Mouse (Mus musculus): ENCODE data around the gene Ankrd52. TPM values are rescaled to one million over a fixed set of nuclear protein-coding genes. Genes with fewer than 3 reads are reported as not detected.
"Not testable (repeated sequence)": the region's sequence is repeated elsewhere in the genome, so short reads cannot be mapped to it uniquely, and the experiment has no call there.

Ankrd52 gene
- 11.3 and 13.2 TPM in 2 replicates for polyA plus RNA-seq (2015; fragmentation: Nextera tagmentation; extraction: Ambion mirVana)

GRCm38 (mm10) chr10:128376455-128377211 lies at the start of gene Ankrd52:
Gene Ankrd52 (plus strand): TSS chr10:128377115.
- peaks cover 24% of the 10 kb centered on the region for H3K4me1 ChIP-seq (replicated peaks; ENCODE audit: control insufficient read depth, insufficient read depth, low read length)
- peak; percentile 93 for ATAC-seq
- no peaks in the 10 kb centered on the region for H3K27me3 ChIP-seq (replicated peaks; ENCODE audit: control insufficient read depth, insufficient read depth, low read length)
- WGBS, result under 1% methylated on average over 57 of the region's 73 CpGs
- peak within 1 kb of the TSS; percentile 99 for H3K9ac ChIP-seq (replicated peaks; ENCODE audit: low read depth, low read length)
- H3K9me3 ChIP-seq (ENCODE audit: control insufficient read depth, low read length), result no peaks in the 10 kb centered on the region
- peak within 1 kb of the TSS; percentile 96 for H3K27ac ChIP-seq (ENCODE audit: low read length)
- peak within 1 kb of the TSS; percentile 95 for H3K4me3 ChIP-seq (replicated peaks; ENCODE audit: low read length)
- H3K36me3 ChIP-seq (ENCODE audit: control insufficient read depth, insufficient read depth), result peaks cover 14% of the 10 kb centered on the region
- H3K4me2 ChIP-seq (ENCODE audit: low read length), result peak within 1 kb of the TSS; percentile 82

- ATAC-seq, result no peak
Measured at GRCm38 (mm10) chr10:128327610-128328009, 49.3 kb upstream of the Ankrd52 start.

GRCm38 (mm10) chr10:128332358-128333249 lies 44.3 kb upstream of the Ankrd52 start:
- not testable (repeated sequence) for H3K4me1 ChIP-seq (replicated peaks; ENCODE audit: control insufficient read depth, insufficient read depth, low read length); H3K9ac ChIP-seq (replicated peaks; ENCODE audit: low read depth, low read length); H3K27me3 ChIP-seq (replicated peaks; ENCODE audit: control insufficient read depth, insufficient read depth, low read length); H3K27ac ChIP-seq (ENCODE audit: low read length); ATAC-seq; H3K9me3 ChIP-seq (ENCODE audit: control insufficient read depth, low read length); H3K4me2 ChIP-seq (ENCODE audit: low read length); H3K36me3 ChIP-seq (ENCODE audit: control insufficient read depth, insufficient read depth); H3K4me3 ChIP-seq (replicated peaks; ENCODE audit: low read length)
- 78% methylated on average over 6 of the region's 6 CpGs for WGBS

More at GRCm38 (mm10) chr10:128327610-128328009, 49.3 kb upstream of the Ankrd52 start:
- Histone ChIP-seq H3K36me3 (ENCODE audit: control insufficient read depth, insufficient read depth) (peaks cover 24% of the 10 kb centered on the region), H3K4me3 (replicated peaks; ENCODE audit: low read length) (no peak overlapping the region), H3K4me1 (replicated peaks; ENCODE audit: control insufficient read depth, insufficient read depth, low read length) (peaks cover 15% of the 10 kb centered on the region), H3K9ac (replicated peaks; ENCODE audit: low read depth, low read length) (no peak overlapping the region), H3K9me3 (ENCODE audit: control insufficient read depth, low read length) (no peaks in the 10 kb centered on the region), H3K4me2 (ENCODE audit: low read length) (no peak overlapping the region), H3K27me3 (replicated peaks; ENCODE audit: control insufficient read depth, insufficient read depth, low read length) (no peaks in the 10 kb centered on the region), H3K27ac (ENCODE audit: low read length) (no peak overlapping the region)
- WGBS, result 89% methylated on average over 10 of the region's 10 CpGs

GRCm38 (mm10) chr10:128335582-128335981 lies 41.3 kb upstream of the Ankrd52 start:
- no peak overlapping the region for H3K4me3 ChIP-seq (replicated peaks; ENCODE audit: low read length)
- WGBS, result 3% methylated on average over 4 of the region's 4 CpGs
- ATAC-seq, result no peak

GRCm38 (mm10) chr10:128336195-128336594 lies 40.7 kb upstream of the Ankrd52 start:
- no peak for ATAC-seq
- H3K4me3 ChIP-seq (replicated peaks; ENCODE audit: low read length), result no peak overlapping the region
- no peaks in the 10 kb centered on the region for H3K27me3 ChIP-seq (replicated peaks; ENCODE audit: control insufficient read depth, insufficient read depth, low read length)
- no peaks in the 10 kb centered on the region for H3K9me3 ChIP-seq (ENCODE audit: control insufficient read depth, low read length)
- H3K36me3 ChIP-seq (ENCODE audit: control insufficient read depth, insufficient read depth), result no peaks in the 10 kb centered on the region
- H3K9ac ChIP-seq (replicated peaks; ENCODE audit: low read depth, low read length), result no peak overlapping the region
- no peak overlapping the region for H3K27ac ChIP-seq (ENCODE audit: low read length)
- 96% methylated on average over 3 of the region's 3 CpGs for WGBS
- H3K4me1 ChIP-seq (replicated peaks; ENCODE audit: control insufficient read depth, insufficient read depth, low read length), result peaks cover 23% of the 10 kb centered on the region
- H3K4me2 ChIP-seq (ENCODE audit: low read length), result no peak overlapping the region

More at GRCm38 (mm10) chr10:128335582-128335981, 41.3 kb upstream of the Ankrd52 start:
- H3K9me3 ChIP-seq (ENCODE audit: control insufficient read depth, low read length), result no peaks in the 10 kb centered on the region
- H3K27me3 ChIP-seq (replicated peaks; ENCODE audit: control insufficient read depth, insufficient read depth, low read length), result no peaks in the 10 kb centered on the region
- no peaks in the 10 kb centered on the region for H3K36me3 ChIP-seq (ENCODE audit: control insufficient read depth, insufficient read depth)
- no peak overlapping the region for H3K4me2 ChIP-seq (ENCODE audit: low read length)
- no peak overlapping the region for H3K9ac ChIP-seq (replicated peaks; ENCODE audit: low read depth, low read length)
- no peak overlapping the region for H3K27ac ChIP-seq (ENCODE audit: low read length)
- peaks cover 23% of the 10 kb centered on the region for H3K4me1 ChIP-seq (replicated peaks; ENCODE audit: control insufficient read depth, insufficient read depth, low read length)

GRCm38 (mm10) chr10:128336597-128336996 lies 40.3 kb upstream of the Ankrd52 start:
- Histone ChIP-seq H3K36me3 (ENCODE audit: control insufficient read depth, insufficient read depth) (no peaks in the 10 kb centered on the region), H3K27me3 (replicated peaks; ENCODE audit: control insufficient read depth, insufficient read depth, low read length) (no peaks in the 10 kb centered on the region), H3K4me2 (ENCODE audit: low read length) (no peak overlapping the region; the same call in 1 of the 2 replicates), H3K4me1 (replicated peaks; ENCODE audit: control insufficient read depth, insufficient read depth, low read length) (peaks cover 23% of the 10 kb centered on the region), H3K27ac (ENCODE audit: low read length) (no peak overlapping the region), H3K9ac (replicated peaks; ENCODE audit: low read depth, low read length) (no peak overlapping the region; the same call in 1 of the 2 replicates), H3K9me3 (ENCODE audit: control insufficient read depth, low read length) (no peaks in the 10 kb centered on the region), H3K4me3 (replicated peaks; ENCODE audit: low read length) (no peak overlapping the region; the same call in 1 of the 2 replicates)
- no peak for ATAC-seq
- WGBS, result 84% methylated on average over 3 of the region's 3 CpGs

- Histone ChIP-seq H3K4me1 (replicated peaks; ENCODE audit: control insufficient read depth, insufficient read depth, low read length) (peaks cover 23% of the 10 kb centered on the region), H3K4me3 (replicated peaks; ENCODE audit: low read length) (peak within 1 kb of the TSS; percentile 94), H3K27ac (ENCODE audit: low read length) (peak within 1 kb of the TSS; percentile 92), H3K9me3 (ENCODE audit: control insufficient read depth, low read length) (no peaks in the 10 kb centered on the region), H3K4me2 (ENCODE audit: low read length) (peak within 1 kb of the TSS; percentile 96), H3K27me3 (replicated peaks; ENCODE audit: control insufficient read depth, insufficient read depth, low read length) (no peaks in the 10 kb centered on the region), H3K9ac (replicated peaks; ENCODE audit: low read depth, low read length) (peak within 1 kb of the TSS; percentile 94), H3K36me3 (ENCODE audit: control insufficient read depth, insufficient read depth) (no peaks in the 10 kb centered on the region; the same call in 1 of the 2 replicates)
- peak; percentile 99 for ATAC-seq
- WGBS, result under 1% methylated on average over 60 of the region's 61 CpGs
Measured at GRCm38 (mm10) chr10:128337306-128338181, 39.4 kb upstream of the Ankrd52 start, which contains the start of gene Cs. Gene Cs (plus strand): TSS chr10:128337734.

- H3K4me1 ChIP-seq (replicated peaks; ENCODE audit: control insufficient read depth, insufficient read depth, low read length), result peaks cover 23% of the 10 kb centered on the region
- ATAC-seq, result no peak
- peak overlapping the region; percentile 94 for H3K9ac ChIP-seq (replicated peaks; ENCODE audit: low read depth, low read length)
- peak overlapping the region; percentile 93 for H3K4me2 ChIP-seq (ENCODE audit: low read length)
- peak overlapping the region; percentile 92; the same call in 1 of the 2 replicates for H3K27ac ChIP-seq (ENCODE audit: low read length)
- peak overlapping the region; percentile 94 for H3K4me3 ChIP-seq (replicated peaks; ENCODE audit: low read length)
- no peaks in the 10 kb centered on the region for H3K9me3 ChIP-seq (ENCODE audit: control insufficient read depth, low read length)
- 23% methylated on average over 5 of the region's 5 CpGs for WGBS
- no peaks in the 10 kb centered on the region; the same call in 1 of the 2 replicates for H3K36me3 ChIP-seq (ENCODE audit: control insufficient read depth, insufficient read depth)
- no peaks in the 10 kb centered on the region for H3K27me3 ChIP-seq (replicated peaks; ENCODE audit: control insufficient read depth, insufficient read depth, low read length)
Measured at GRCm38 (mm10) chr10:128338415-128338814, 38.5 kb upstream of the Ankrd52 start.
